Mouse (Mus musculus): ENCODE data around the gene Atoh1. TPM values are rescaled to one million over a fixed set of nuclear protein-coding genes. Genes with fewer than 3 reads are reported as not detected.

Gene Atoh1
- polyA plus RNA-seq (2014; fragmentation: Illumina TruSeq; extraction: RNeasy Lipid Tissue Mini Kit (QIAGEN cat#74804); ENCODE audit: low read depth, low replicate concordance): not detected

GRCm38 (mm10) chr6:64728499-64729198 is at the start of gene Atoh1:
TSS of gene Atoh1 (plus strand) at chr6:64729125.

Data from testis, adult 10 weeks (tissue).